Mouse (Mus musculus): ENCODE measurements around the gene Pqbp1. TPM values are rescaled to one million over a fixed set of nuclear protein-coding genes. Genes with fewer than 3 reads are reported as not detected.

Pqbp1 gene
- polyA plus RNA-seq, 1 experiment from 2014 or later, result 172 TPM

- no peak overlapping the region for H3K9ac ChIP-seq
- peaks cover 18% of the 10 kb centered on the region; the same call in 1 of the 2 replicates for H3K36me3 ChIP-seq
- ATAC-seq (ENCODE audit: low FRiP score), result no peak
- H3K4me2 ChIP-seq (replicated peaks), result no peak overlapping the region
- 36% methylated on average over 3 of the region's 3 CpGs for WGBS
- no peaks in the 10 kb centered on the region for H3K9me3 ChIP-seq (replicated peaks)
- no peaks in the 10 kb centered on the region for H3K4me1 ChIP-seq
- no peaks in the 10 kb centered on the region for H3K27me3 ChIP-seq
- no peak overlapping the region for H3K27ac ChIP-seq
- H3K4me3 ChIP-seq, result no peak overlapping the region
Measured at GRCm38 (mm10) chrX:7869826-7870225, 29.2 kb downstream of the Pqbp1 start.

DNA sequence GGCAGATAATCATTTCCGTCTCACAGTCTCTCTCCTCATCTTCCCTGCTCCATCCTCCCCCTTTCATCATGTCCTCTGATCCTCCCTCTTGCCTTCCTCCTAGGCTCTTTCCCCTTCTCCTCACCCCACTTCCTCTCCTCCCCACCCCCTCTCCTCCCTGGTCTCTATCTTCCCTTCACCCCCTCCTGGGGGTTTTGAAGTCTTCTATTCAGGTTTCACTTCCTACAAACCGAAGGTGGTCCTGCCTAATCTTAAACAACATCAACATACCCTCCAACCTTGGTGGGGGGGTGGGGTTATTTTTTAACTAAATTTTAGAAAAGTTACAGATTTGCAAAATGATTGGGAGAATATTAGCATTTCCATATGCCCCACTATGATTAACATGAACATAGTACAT, 30.6 kb downstream of the Pqbp1 start:
- Histone ChIP-seq H3K27me3 (no peaks in the 10 kb centered on the region), H3K27ac (no peak overlapping the region), H3K4me1 (no peaks in the 10 kb centered on the region), H3K36me3 (peaks cover 11% of the 10 kb centered on the region; the same call in 1 of the 2 replicates), H3K9ac (no peak overlapping the region), H3K4me3 (no peak overlapping the region), H3K4me2 (replicated peaks) (no peak overlapping the region), H3K9me3 (replicated peaks) (no peaks in the 10 kb centered on the region)
- 32% methylated on average over 2 of the region's 2 CpGs for WGBS
- ATAC-seq (ENCODE audit: low FRiP score), result no peak

GRCm38 (mm10) chrX:7867141-7867540, 31.9 kb downstream of the Pqbp1 start:
- Histone ChIP-seq H3K9me3 (replicated peaks) (no peaks in the 10 kb centered on the region), H3K4me2 (replicated peaks) (no peak overlapping the region), H3K27ac (no peak overlapping the region), H3K4me3 (no peak overlapping the region), H3K27me3 (no peaks in the 10 kb centered on the region), H3K9ac (no peak overlapping the region), H3K36me3 (peaks cover 10% of the 10 kb centered on the region; the same call in 1 of the 2 replicates), H3K4me1 (no peaks in the 10 kb centered on the region)
- no peak for ATAC-seq (ENCODE audit: low FRiP score)
- WGBS, result 94% methylated on average over 1 of the region's 1 CpGs

- ATAC-seq (ENCODE audit: low FRiP score), result no peak
- WGBS, result 81% methylated on average over 2 of the region's 2 CpGs
Measured at GRCm38 (mm10) chrX:7865786-7866185, 33.3 kb downstream of the Pqbp1 start.

DNA sequence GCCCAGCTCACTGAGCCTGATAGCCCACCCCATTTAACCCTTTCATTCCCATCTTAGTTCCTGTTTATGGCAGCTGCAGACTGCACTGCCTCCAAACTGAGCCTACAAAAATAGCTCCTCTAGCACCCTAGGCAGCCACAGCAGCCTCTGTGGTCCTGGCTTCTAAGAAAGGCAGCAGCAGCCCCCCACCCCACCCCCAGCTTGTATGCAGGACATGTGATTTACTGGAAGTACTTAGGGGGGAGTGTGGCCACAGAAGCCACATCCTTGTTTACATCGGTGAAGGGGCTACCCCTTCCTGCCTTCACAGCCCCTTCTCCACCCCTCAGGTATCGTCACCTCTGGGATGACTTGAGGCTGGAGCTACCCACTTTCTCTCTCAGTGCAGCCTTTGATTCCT, 33.7 kb downstream of the Pqbp1 start:
- no peak overlapping the region for H3K4me3 ChIP-seq
- peaks cover 10% of the 10 kb centered on the region; the same call in 1 of the 2 replicates for H3K36me3 ChIP-seq
- H3K27me3 ChIP-seq, result no peaks in the 10 kb centered on the region
- H3K4me2 ChIP-seq (replicated peaks), result no peak overlapping the region
- H3K27ac ChIP-seq, result no peak overlapping the region
- H3K9me3 ChIP-seq (replicated peaks), result no peaks in the 10 kb centered on the region
- ATAC-seq (ENCODE audit: low FRiP score), result no peak
- no peak overlapping the region for H3K9ac ChIP-seq
- H3K4me1 ChIP-seq, result no peaks in the 10 kb centered on the region
- 67% methylated on average over 2 of the region's 2 CpGs for WGBS

More at GRCm38 (mm10) chrX:7865786-7866185, 33.3 kb downstream of the Pqbp1 start:
- Histone ChIP-seq H3K9me3 (replicated peaks) (no peaks in the 10 kb centered on the region), H3K9ac (no peak overlapping the region), H3K36me3 (peaks cover 10% of the 10 kb centered on the region; the same call in 1 of the 2 replicates), H3K27me3 (no peaks in the 10 kb centered on the region), H3K4me3 (no peak overlapping the region), H3K4me2 (replicated peaks) (no peak overlapping the region), H3K4me1 (no peaks in the 10 kb centered on the region), H3K27ac (no peak overlapping the region)

- 83% methylated on average over 3 of the region's 3 CpGs for WGBS
- no peaks in the 10 kb centered on the region for H3K4me1 ChIP-seq
Measured at GRCm38 (mm10) chrX:7864551-7864950, 34.5 kb downstream of the Pqbp1 start.

GRCm38 (mm10) chrX:7863181-7863580, 35.9 kb downstream of the Pqbp1 start:
- Histone ChIP-seq H3K36me3 (peaks cover 10% of the 10 kb centered on the region; the same call in 1 of the 2 replicates), H3K27ac (no peak overlapping the region), H3K4me3 (no peak overlapping the region), H3K4me2 (replicated peaks) (no peak overlapping the region), H3K27me3 (no peaks in the 10 kb centered on the region), H3K9ac (no peak overlapping the region), H3K9me3 (replicated peaks) (no peaks in the 10 kb centered on the region), H3K4me1 (no peaks in the 10 kb centered on the region)
- WGBS, result 78% methylated on average over 1 of the region's 1 CpGs
- no peak for ATAC-seq (ENCODE audit: low FRiP score)

More at GRCm38 (mm10) chrX:7864551-7864950, 34.5 kb downstream of the Pqbp1 start:
- no peak for ATAC-seq (ENCODE audit: low FRiP score)
- Histone ChIP-seq H3K4me2 (replicated peaks) (no peak overlapping the region), H3K9ac (no peak overlapping the region), H3K4me3 (no peak overlapping the region), H3K36me3 (peaks cover 10% of the 10 kb centered on the region; the same call in 1 of the 2 replicates), H3K27ac (no peak overlapping the region), H3K9me3 (replicated peaks) (no peaks in the 10 kb centered on the region), H3K27me3 (no peaks in the 10 kb centered on the region)

DNA sequence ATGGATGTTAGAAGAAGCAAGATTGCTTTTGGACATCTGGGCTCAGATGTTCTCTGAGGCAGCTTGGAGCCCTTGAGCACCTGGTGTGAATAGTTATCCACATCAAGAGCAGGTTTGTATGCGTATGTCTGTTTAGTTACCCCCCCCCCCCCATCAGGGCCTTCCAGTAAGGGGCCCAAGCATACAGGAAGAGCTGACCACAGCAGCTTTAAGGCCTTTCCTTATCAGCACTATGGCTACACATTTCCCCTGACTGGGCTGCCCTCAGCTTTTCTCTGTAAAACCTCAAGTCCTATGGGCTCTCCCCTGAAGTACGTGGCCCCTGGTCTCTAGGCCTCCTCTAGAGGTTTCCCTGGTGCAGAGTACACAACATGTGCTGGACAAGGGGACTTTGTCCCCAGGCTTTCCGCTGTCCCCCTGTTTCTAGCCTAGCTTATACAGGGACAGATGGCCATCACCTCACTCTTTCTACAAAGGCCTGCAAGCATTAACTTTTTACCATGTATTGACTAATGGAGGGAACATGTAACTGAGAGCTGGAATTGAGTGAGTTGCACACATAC, 39.8 kb downstream of the Pqbp1 start:
- WGBS, result 96% methylated on average over 3 of the region's 3 CpGs
- ATAC-seq (ENCODE audit: low FRiP score), result no peak
- Histone ChIP-seq H3K9me3 (replicated peaks) (no peaks in the 10 kb centered on the region), H3K4me3 (no peak overlapping the region), H3K9ac (no peak overlapping the region), H3K27me3 (no peaks in the 10 kb centered on the region), H3K36me3 (no peaks in the 10 kb centered on the region), H3K27ac (no peak overlapping the region), H3K4me1 (no peaks in the 10 kb centered on the region), H3K4me2 (replicated peaks) (no peak overlapping the region)

DNA sequence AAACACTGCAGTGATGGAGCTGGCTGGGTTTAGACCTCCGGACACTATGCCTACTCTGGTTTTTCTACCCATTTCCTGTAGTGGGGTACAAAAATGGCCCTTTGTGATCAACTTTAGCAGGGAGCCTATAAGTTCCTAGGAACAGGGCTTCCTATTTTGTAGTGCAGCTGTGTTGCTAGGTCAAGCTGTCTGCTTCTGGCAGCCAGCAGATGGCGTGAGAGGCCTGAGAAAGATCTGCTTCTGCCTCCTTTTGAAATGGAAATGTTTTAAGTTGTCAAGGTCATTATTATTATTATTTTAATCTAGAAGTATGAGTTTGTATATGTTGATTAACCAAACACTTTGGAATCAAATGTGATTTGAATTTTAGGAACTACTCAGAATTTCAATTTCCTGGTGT, 44.5 kb downstream of the Pqbp1 start:
- no peaks in the 10 kb centered on the region for H3K9me3 ChIP-seq (replicated peaks)
- 46% methylated on average over 2 of the region's 2 CpGs for WGBS
- H3K4me2 ChIP-seq (replicated peaks), result no peak overlapping the region
- no peak overlapping the region for H3K9ac ChIP-seq
- no peaks in the 10 kb centered on the region for H3K4me1 ChIP-seq
- H3K27me3 ChIP-seq, result no peaks in the 10 kb centered on the region
- H3K4me3 ChIP-seq, result no peak overlapping the region
- no peaks in the 10 kb centered on the region for H3K36me3 ChIP-seq
- H3K27ac ChIP-seq, result no peak overlapping the region
- ATAC-seq (ENCODE audit: low FRiP score), result no peak

GRCm38 (mm10) chrX:7847845-7848244, 51.2 kb downstream of the Pqbp1 start:
- peaks cover 10% of the 10 kb centered on the region for H3K4me1 ChIP-seq
- no peaks in the 10 kb centered on the region for H3K9me3 ChIP-seq (replicated peaks)
- 89% methylated on average over 2 of the region's 2 CpGs for WGBS
- no peak overlapping the region for H3K9ac ChIP-seq
- H3K27ac ChIP-seq, result no peak overlapping the region
- H3K27me3 ChIP-seq, result no peaks in the 10 kb centered on the region
- no peak overlapping the region for H3K4me3 ChIP-seq
- H3K36me3 ChIP-seq, result no peaks in the 10 kb centered on the region
- H3K4me2 ChIP-seq (replicated peaks), result no peak overlapping the region
- no peak for ATAC-seq (ENCODE audit: low FRiP score)

Other genes starting within 250 kb of the Pqbp1 start
- 3.1 TPM in 2 replicates for gene Prickle3, start 242.0 kb downstream of the Pqbp1 start, polyA plus RNA-seq (2016; fragmentation: Nextera tagmentation; extraction: Ambion mirVana)
- 39.3 and 44.7 TPM in 2 replicates for gene Plp2, start 227.9 kb downstream of the Pqbp1 start, polyA plus RNA-seq (2016; fragmentation: Nextera tagmentation; extraction: Ambion mirVana)
- gene Magix, start 218.0 kb downstream of the Pqbp1 start, polyA plus RNA-seq (2016; fragmentation: Nextera tagmentation; extraction: Ambion mirVana), result 0.50 TPM in 1 of 2 replicates, not detected in the other
- 45.5 and 46.4 TPM in 2 replicates for gene Gpkow, start 202.1 kb downstream of the Pqbp1 start, polyA plus RNA-seq (2016; fragmentation: Nextera tagmentation; extraction: Ambion mirVana)
- gene Wdr45, start 184.9 kb downstream of the Pqbp1 start, polyA plus RNA-seq (2016; fragmentation: Nextera tagmentation; extraction: Ambion mirVana), result 23.6 and 30.0 TPM in 2 replicates
- gene Gm45208, start 177.0 kb downstream of the Pqbp1 start, polyA plus RNA-seq (2016; fragmentation: Nextera tagmentation; extraction: Ambion mirVana), result 1.7 TPM in 1 of 2 replicates, not detected in the other
- gene Praf2, start 170.8 kb downstream of the Pqbp1 start, polyA plus RNA-seq (2016; fragmentation: Nextera tagmentation; extraction: Ambion mirVana), result 86.0 and 88.5 TPM in 2 replicates
- 34.5 and 37.7 TPM in 2 replicates for gene Ccdc120, start 148.4 kb downstream of the Pqbp1 start, polyA plus RNA-seq (2016; fragmentation: Nextera tagmentation; extraction: Ambion mirVana)
- gene Tfe3, start 136.7 kb downstream of the Pqbp1 start, polyA plus RNA-seq (2016; fragmentation: Nextera tagmentation; extraction: Ambion mirVana), result 33.9 and 34.8 TPM in 2 replicates
- gene Gripap1, start 109.5 kb downstream of the Pqbp1 start, polyA plus RNA-seq (2016; fragmentation: Nextera tagmentation; extraction: Ambion mirVana), result 72.5 and 79.2 TPM in 2 replicates
- 1.1 and 2.0 TPM in 2 replicates for gene Kcnd1, start 77.0 kb downstream of the Pqbp1 start, polyA plus RNA-seq (2016; fragmentation: Nextera tagmentation; extraction: Ambion mirVana)
- gene Otud5, start 57.9 kb downstream of the Pqbp1 start, polyA plus RNA-seq (2016; fragmentation: Nextera tagmentation; extraction: Ambion mirVana), result 60.8 and 72.2 TPM in 2 replicates
- gene Pim2, start 21.0 kb downstream of the Pqbp1 start, polyA plus RNA-seq (2016; fragmentation: Nextera tagmentation; extraction: Ambion mirVana), result 9.5 and 10.0 TPM in 2 replicates
- gene Slc35a2, start 15.2 kb downstream of the Pqbp1 start, polyA plus RNA-seq (2016; fragmentation: Nextera tagmentation; extraction: Ambion mirVana), result 35.1 and 40.1 TPM in 2 replicates
- 138 and 144 TPM in 2 replicates for gene Timm17b, start 88 bp upstream of the Pqbp1 start, polyA plus RNA-seq (2016; fragmentation: Nextera tagmentation; extraction: Ambion mirVana)
- not detected in 2 replicates for gene Gm10491, start 8.6 kb upstream of the Pqbp1 start, polyA plus RNA-seq (2016; fragmentation: Nextera tagmentation; extraction: Ambion mirVana)
- gene Gm10490, start 10.3 kb upstream of the Pqbp1 start, polyA plus RNA-seq (2016; fragmentation: Nextera tagmentation; extraction: Ambion mirVana), result not detected in 2 replicates
- 102 and 111 TPM in 2 replicates for gene Pcsk1n, start 20.6 kb upstream of the Pqbp1 start, polyA plus RNA-seq (2016; fragmentation: Nextera tagmentation; extraction: Ambion mirVana)
- not detected in 2 replicates for gene Eras, start 29.3 kb upstream of the Pqbp1 start, polyA plus RNA-seq (2016; fragmentation: Nextera tagmentation; extraction: Ambion mirVana)
- gene Hdac6, start 48.6 kb upstream of the Pqbp1 start, polyA plus RNA-seq (2016; fragmentation: Nextera tagmentation; extraction: Ambion mirVana), result 68.2 and 68.5 TPM in 2 replicates
- gene Gata1, start 78.8 kb upstream of the Pqbp1 start, polyA plus RNA-seq (2016; fragmentation: Nextera tagmentation; extraction: Ambion mirVana), result 0.98 and 1.5 TPM in 2 replicates
- gene Glod5, start 119.2 kb upstream of the Pqbp1 start, polyA plus RNA-seq (2016; fragmentation: Nextera tagmentation; extraction: Ambion mirVana), result not detected in 2 replicates
- 58.6 and 60.2 TPM in 2 replicates for gene Suv39h1, start 175.5 kb upstream of the Pqbp1 start, polyA plus RNA-seq (2016; fragmentation: Nextera tagmentation; extraction: Ambion mirVana)
- 0.21 TPM in 1 of 2 replicates, not detected in the other for gene Was, start 191.2 kb upstream of the Pqbp1 start, polyA plus RNA-seq (2016; fragmentation: Nextera tagmentation; extraction: Ambion mirVana)
- gene Wdr13, start 233.6 kb upstream of the Pqbp1 start, polyA plus RNA-seq (2016; fragmentation: Nextera tagmentation; extraction: Ambion mirVana), result 40.5 and 42.6 TPM in 2 replicates
- 401 and 433 TPM in 2 replicates for gene Rbm3, start 246.6 kb upstream of the Pqbp1 start, polyA plus RNA-seq (2016; fragmentation: Nextera tagmentation; extraction: Ambion mirVana)